Comparison of ENCODE assay signal across 8 mouse cellular contexts in the genomic region with DNA sequence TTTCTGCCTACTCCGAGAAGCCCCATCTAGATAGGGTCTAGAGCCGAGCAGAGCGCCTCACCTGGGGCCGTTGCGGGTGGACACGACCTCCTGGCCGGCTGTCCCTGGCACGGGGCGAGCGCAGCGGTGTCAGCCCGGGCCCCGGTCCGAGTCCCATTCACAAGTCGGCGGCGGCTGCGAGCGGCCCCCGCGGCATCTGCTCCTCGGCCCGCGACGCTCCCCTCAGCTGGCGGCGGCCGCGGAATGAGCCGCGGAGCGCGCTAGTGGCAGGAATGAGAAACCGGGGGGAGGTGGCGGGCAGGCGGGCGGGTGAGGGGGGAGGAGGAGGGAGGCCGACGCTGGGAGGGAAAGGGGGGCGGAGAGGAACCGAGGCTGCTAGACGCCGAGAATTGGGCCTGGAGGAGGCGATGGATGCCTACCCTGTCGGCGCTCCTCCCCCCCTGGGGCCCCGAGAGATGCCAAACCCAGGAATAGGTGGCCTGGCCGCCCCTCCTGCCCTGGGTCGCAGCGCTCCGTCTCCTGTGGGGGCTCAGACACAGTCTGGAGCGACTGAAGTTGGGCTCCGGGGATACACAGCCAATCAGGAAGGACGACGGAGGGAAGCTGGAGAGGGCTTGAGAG. TPM values are rescaled to one million over a fixed set of nuclear protein-coding genes. Genes with fewer than 3 reads are reported as not detected.
DNase-seq lines count a peak whose midpoint lies in the region; ATAC-seq and TF ChIP-seq lines count a peak whose summit lies in the region.

No protein-coding gene starts in this region.

- no peak; the same call in 1 of the 2 replicates for TF ChIP-seq POLR2A in lung, adult 2 months (IDR thresholded peaks at IDR 0.05; ENCODE audit: borderline replicate concordance, extremely low read depth, low read depth, low read length)

- peak overlapping the region; percentile 70 for H3K27ac ChIP-seq in gastrocnemius, adult 2 months
- peak overlapping the region; percentile 79 for H3K27ac ChIP-seq in forebrain, embryonic 14.5 days (ENCODE audit: low read depth, low read length)

- intact Hi-C loops in gastrocnemius, adult 2 months (cut with DNase I), result no loop called here
- intact Hi-C loops in heart, postnatal 36 days (cut with DNase I), result loop anchor here (5.0 to 10.0 kb wide), 4 partner anchors 450 to 1242 kb away; no protein-coding TSS in a partner anchor

- peak; percentile 77 for ATAC-seq in forebrain, embryonic 14.5 days
- no peak for ATAC-seq in monocyte, adult 5-6 weeks (replicated peaks; ENCODE audit: insufficient number of reproducible peaks, low FRiP score, low TSS enrichment, poor library complexity, severe bottlenecking)

- peak; percentile 70 for DNase-seq in gastrocnemius, adult 2 months
- DNase-seq in gastrocnemius, adult 18-20 months (ENCODE audit: low spot score), result no peak
- DNase-seq in forebrain, embryonic 14.5 days (ENCODE audit: low spot score), result peak; percentile 84
- peak; percentile 53 to 56 for DNase-seq in heart, postnatal 36 days
- DNase-seq in layer of hippocampus, adult 8-10 months (ENCODE audit: low spot score in 2 of 2), result peak; percentile 47 to 59
- peak; percentile 23 for DNase-seq in lung, adult 2 months
- peak; percentile 62 for DNase-seq in ovary, postnatal 36 days (ENCODE audit: low spot score)

- peak overlapping the region; percentile 74 for H3K4me3 ChIP-seq in gastrocnemius, adult 2 months
- peak overlapping the region; percentile 71 for H3K4me3 ChIP-seq in forebrain, embryonic 14.5 days (ENCODE audit: low read depth, low read length)
- peak overlapping the region; percentile 25 for H3K4me3 ChIP-seq in lung, adult 2 months (replicated peaks; ENCODE audit: extremely low read depth, low read depth, low read length)

- peak overlapping the region; percentile 84 for H3K9ac ChIP-seq in forebrain, embryonic 14.5 days (ENCODE audit: low read length)

- no peaks in the 10 kb centered on the region for H3K36me3 ChIP-seq in forebrain, embryonic 14.5 days (ENCODE audit: control insufficient read depth, insufficient read depth, low read length)

- peak; percentile 47 for TF ChIP-seq CTCF in gastrocnemius, adult 2 months (IDR thresholded peaks at IDR 0.05)
- TF ChIP-seq CTCF in lung, adult 2 months (IDR thresholded peaks at IDR 0.05; ENCODE audit: insufficient read depth, low read length), result no peak

- 0 out of 2 replicates have a peak, but pooled peaks cover 6% of the 10 kb centered on the region for H3K4me1 ChIP-seq in forebrain, embryonic 14.5 days (ENCODE audit: control insufficient read depth, insufficient read depth, low read length)
- no peaks in the 10 kb centered on the region for H3K4me1 ChIP-seq in lung, adult 2 months (ENCODE audit: control insufficient read depth, insufficient read depth, low read length)

- H3K27me3 ChIP-seq in forebrain, embryonic 14.5 days (replicated peaks; ENCODE audit: control insufficient read depth, insufficient read depth, low read length), result peaks cover 3% of the 10 kb centered on the region; the same call in 1 of the 2 replicates

- no peaks in the 10 kb centered on the region for H3K9me3 ChIP-seq in forebrain, embryonic 14.5 days (replicated peaks; ENCODE audit: control insufficient read depth, low read length)

- WGBS in forebrain, embryonic 14.5 days, result under 1% methylated on average over 52 of the region's 55 CpGs
- WGBS in lung, adult 2 months, result 1% methylated on average over 53 of the region's 55 CpGs

- H3K4me2 ChIP-seq in forebrain, embryonic 14.5 days (ENCODE audit: low read length), result peak overlapping the region; percentile 92

RNA-seq across cellular contexts. Expression of gene Cdh11, which starts 0.5 kb away (rescaled TPM):
- 1 to 10 TPM in 1 of 2 experiments, under 1 TPM in 1; 0.99 to 2.5 TPM for total RNA-seq in gastrocnemius, adult 2 months (2021)
- total RNA-seq in gastrocnemius, adult 18-20 months (2021), result 1 to 10 TPM in 1 of 2 experiments, under 1 TPM in 1; 0.34 to 1.2 TPM
- polyA plus RNA-seq in forebrain, embryonic 14.5 days (2014; fragmentation: Nextera tagmentation; extraction: Ambion mirVana), result 33.6 and 44.7 TPM in 2 replicates
- 10 to 100 TPM; 11.6 to 14.3 TPM for total RNA-seq in heart, postnatal 36 days (2021)
- total RNA-seq in layer of hippocampus, adult 8-10 months (2022), result 10 to 100 TPM; 68.8 to 84.1 (median 76.7) TPM
- polyA plus RNA-seq in lung, adult 2 months (2012; rRNA removed), result 29.0 and 47.7 TPM in 2 replicates
- 0.10 to 0.43 TPM in 2 of 3 replicates, not detected in the other for total RNA-seq in monocyte, adult 5-6 weeks (2017)

Comparison
In these comparisons a context has a peak if more than half of its experiments do, and no peak if none do; other contexts are left out.
1. RNA of gene Cdh11, which starts 0.5 kb away (total RNA-seq): 68.8 to 84.1 TPM in layer of hippocampus, adult 8-10 months; 11.6 to 14.3 TPM in heart, postnatal 36 days, 0.99 to 2.5 TPM in gastrocnemius, adult 2 months, 0.34 to 1.2 TPM in gastrocnemius, adult 18-20 months and 0.10 to 0.43 TPM in monocyte, adult 5-6 weeks; every median in the first group is over 4 times any median in the second.
2. Peak in every context shown above with its lines, with median percentiles within 50 percentile points of each other: H3K4me3 ChIP-seq.